In the genomic region with DNA sequence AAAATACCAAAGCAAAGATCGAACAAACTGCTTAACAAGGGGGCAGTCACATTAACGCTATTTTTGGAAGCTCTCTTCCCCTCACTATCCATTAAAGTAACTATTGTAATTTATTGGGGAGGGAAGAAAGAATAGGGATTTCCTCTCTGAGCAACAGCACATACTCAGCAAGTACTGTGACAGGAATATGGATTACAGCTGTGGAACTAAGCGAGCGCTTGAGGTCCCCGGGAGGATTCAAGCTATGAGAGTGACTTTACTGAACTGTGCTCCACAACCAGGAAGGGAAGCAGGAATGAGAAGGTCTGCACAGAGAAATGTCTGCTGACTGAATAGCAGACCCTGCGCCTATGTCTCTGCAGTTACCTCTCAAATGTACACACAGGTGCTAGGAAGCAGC, we compare ENCODE assay signal across 23 mouse cellular contexts. TPM values are rescaled to one million over a fixed set of nuclear protein-coding genes. Genes with fewer than 3 reads are reported as not detected.
"Had no signal": no experiment of that assay in that cellular context is flagged by ENCODE, and none has a peak within 500 bp of the region (broad histone marks: within the 10 kb centered on the region; RNA-seq: fewer than 3 reads in every experiment).

No protein-coding gene starts in this region.

- H3K27ac ChIP-seq: midbrain, embryonic 10.5 days; midbrain, embryonic 12.5 days; neural tube, embryonic 13.5 days; neural tube, embryonic 15.5 days had no signal

- H3K27me3 ChIP-seq: midbrain, embryonic 12.5 days; neural tube, embryonic 13.5 days; neural tube, embryonic 15.5 days had no signal

- DNase-seq: lung, embryonic 14.5 days; lung, postnatal 10 days; lung, postnatal 4 days; midbrain, embryonic 14.5 days; retina, postnatal 1 day; right cerebral cortex, adult 18-20 months; right cerebral cortex, postnatal 25 days; right cerebral cortex, postnatal 4 days; spleen, adult 18-20 months; thymus, adult 18-20 months; thymus, postnatal 14 days; thymus, postnatal 36 days had no signal

- H3K36me3 ChIP-seq: midbrain, embryonic 12.5 days; neural tube, embryonic 13.5 days; neural tube, embryonic 15.5 days had no signal

- H3K9ac ChIP-seq: lung, embryonic 14.5 days; midbrain, embryonic 12.5 days; neural tube, embryonic 13.5 days; neural tube, embryonic 15.5 days had no signal

- H3K4me2 ChIP-seq: lung, embryonic 14.5 days; midbrain, embryonic 12.5 days; neural tube, embryonic 13.5 days; neural tube, embryonic 15.5 days had no signal

- H3K4me1 ChIP-seq: midbrain, embryonic 10.5 days; midbrain, embryonic 12.5 days; neural tube, embryonic 13.5 days; neural tube, embryonic 15.5 days had no signal

- H3K4me3 ChIP-seq: midbrain, embryonic 10.5 days; midbrain, embryonic 12.5 days; myocyte; neural tube, embryonic 13.5 days; neural tube, embryonic 15.5 days had no signal

- H3K9me3 ChIP-seq: midbrain, embryonic 10.5 days; midbrain, embryonic 12.5 days; neural tube, embryonic 13.5 days; neural tube, embryonic 15.5 days had no signal

- ATAC-seq: midbrain, embryonic 16.5 days had no signal

RNA-seq across cellular contexts. Expression of a gene that starts 41.5 kb away (rescaled TPM):
- polyA plus RNA-seq: midbrain, embryonic 10.5 days; midbrain, embryonic 12.5 days; midbrain, embryonic 14.5 days; midbrain, embryonic 16.5 days; myocyte; neural tube, embryonic 11.5 days; neural tube, embryonic 13.5 days; neural tube, embryonic 15.5 days; thymus, postnatal 0 days had no signal

RNA-seq across cellular contexts. Expression of a gene that starts 50.1 kb away (rescaled TPM):
- polyA plus RNA-seq: lung, embryonic 14.5 days; lung, embryonic 16.5 days; midbrain, embryonic 10.5 days; midbrain, embryonic 12.5 days; myocyte; neural tube, embryonic 11.5 days; neural tube, embryonic 13.5 days; neural tube, embryonic 15.5 days; small intestine, adult 2 months; stomach, embryonic 14.5 days; thymus, postnatal 0 days had no signal
